Mouse (Mus musculus) natural killer cell, adult 2 months (primary cell): ENCODE measurements at regions not wholly inside any gene's neighbourhood (a gene's known extent, or its start where the extent isn't known, plus 50 kb on each side); places are given as distances from the start of the nearest gene placed in this dataset.
"Not testable (repeated sequence)": the region's sequence is repeated elsewhere in the genome, so short reads cannot be mapped to it uniquely, and the experiment has no call there.

Experiments used
- DNase-seq, 2 experiments: peaks; one replicate each; pipeline ENCODE4 v3.0.0; 2022; ENCODE audit warnings: low spot score in 2 of 2

DNA sequence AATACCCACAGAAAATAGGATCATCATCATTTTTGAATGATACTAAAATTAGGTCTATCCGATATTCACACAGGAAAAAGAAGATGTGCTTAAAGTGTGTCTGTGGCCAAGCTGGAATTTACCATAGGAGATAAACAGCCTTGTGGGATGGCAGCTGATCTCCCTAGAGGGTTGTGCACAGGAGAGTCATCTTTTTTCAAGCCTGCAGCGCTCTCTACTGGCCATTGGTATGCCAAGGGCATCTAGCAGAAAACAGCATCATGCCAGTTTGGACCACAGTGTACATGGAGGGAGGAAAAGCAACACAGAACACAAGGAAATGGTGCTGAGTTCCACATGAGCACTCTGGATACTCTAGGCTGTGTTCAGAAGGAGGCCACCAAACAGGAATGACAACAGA, 74.1 kb upstream of the Diaph3 start:
- peak in 1 of 2 experiments; percentile 6 for DNase-seq

DNA sequence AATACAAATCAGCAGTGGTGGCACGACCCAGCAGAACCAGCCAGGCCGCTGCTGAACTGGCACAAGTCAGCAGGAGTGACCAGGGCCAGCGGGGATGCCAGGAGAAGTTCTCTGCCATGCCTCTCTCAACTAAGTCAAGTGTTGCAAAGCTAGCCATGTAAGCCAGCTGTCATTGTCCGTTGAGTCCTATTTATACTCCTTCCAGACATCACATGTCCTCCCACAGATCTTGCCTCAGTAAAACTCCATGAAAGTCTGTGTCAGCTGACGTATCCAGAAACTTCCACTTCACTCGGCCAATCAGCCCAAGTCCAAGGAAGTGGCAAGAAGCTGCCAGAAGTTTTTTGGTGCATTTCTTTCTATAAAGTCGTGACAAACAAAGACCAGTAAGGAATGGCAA, 76.0 kb upstream of the Diaph3 start:
- no peak for DNase-seq

DNA sequence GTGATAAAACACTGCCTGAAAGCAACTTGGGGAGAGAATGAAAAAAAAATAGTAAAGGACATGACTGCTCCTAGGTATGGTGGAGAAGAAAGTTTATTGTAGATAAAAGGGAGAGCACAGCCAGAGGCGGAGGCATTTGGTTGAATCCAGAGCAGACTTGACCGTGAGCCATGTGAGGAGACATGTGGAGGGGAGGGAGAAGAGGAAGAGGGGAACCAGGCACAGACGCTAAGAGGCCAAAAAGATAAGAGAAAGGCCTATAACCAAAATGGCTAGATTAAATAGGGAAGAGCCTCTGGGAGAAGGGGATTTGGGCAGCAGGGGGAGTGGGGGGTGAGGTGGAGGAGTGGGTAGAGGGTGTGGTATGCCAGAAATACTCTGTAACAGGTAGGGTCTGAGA, 78.9 kb upstream of the Diaph3 start:
- no peak for DNase-seq

DNA sequence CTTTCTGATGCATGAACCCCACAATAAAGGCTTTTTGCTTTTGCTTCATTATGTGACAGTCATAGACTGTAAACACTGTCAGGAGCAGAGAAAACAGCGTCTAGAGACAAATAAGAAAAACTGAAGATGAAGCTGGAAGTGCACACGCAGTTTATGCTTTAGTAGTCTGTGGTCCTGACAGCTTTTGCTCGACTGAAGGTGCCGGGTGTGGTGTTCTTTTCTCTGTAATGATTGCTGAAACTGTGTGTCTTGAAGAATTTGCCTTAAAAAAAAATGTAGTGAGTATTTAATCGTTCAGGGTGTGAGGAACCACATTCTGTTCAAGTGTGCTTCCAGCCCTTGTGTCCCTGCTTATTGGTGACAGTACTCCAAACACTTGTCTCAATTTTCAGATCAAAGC, 83.8 kb upstream of the Diaph3 start:
- no peak for DNase-seq

DNA sequence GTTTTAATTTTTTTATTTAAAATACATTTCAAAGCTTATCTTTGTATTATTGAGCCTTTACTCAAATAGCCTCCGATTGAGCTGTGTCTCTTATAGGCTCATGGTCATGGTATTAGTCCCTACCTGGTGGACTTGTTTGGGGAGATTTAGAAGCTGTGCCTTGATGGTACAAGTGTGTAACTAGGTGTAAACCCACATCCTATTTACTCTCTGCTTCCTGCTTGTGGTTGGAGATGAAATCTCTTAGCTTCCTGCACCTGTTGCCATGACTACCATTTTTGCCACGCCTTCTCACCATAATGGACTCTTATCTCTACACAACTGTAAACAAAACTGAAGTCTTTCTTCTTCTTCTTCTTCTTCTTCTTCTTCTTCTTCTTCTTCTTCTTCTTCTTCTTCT, 108.2 kb upstream of the Diaph3 start:
- DNase-seq = no peak

DNA sequence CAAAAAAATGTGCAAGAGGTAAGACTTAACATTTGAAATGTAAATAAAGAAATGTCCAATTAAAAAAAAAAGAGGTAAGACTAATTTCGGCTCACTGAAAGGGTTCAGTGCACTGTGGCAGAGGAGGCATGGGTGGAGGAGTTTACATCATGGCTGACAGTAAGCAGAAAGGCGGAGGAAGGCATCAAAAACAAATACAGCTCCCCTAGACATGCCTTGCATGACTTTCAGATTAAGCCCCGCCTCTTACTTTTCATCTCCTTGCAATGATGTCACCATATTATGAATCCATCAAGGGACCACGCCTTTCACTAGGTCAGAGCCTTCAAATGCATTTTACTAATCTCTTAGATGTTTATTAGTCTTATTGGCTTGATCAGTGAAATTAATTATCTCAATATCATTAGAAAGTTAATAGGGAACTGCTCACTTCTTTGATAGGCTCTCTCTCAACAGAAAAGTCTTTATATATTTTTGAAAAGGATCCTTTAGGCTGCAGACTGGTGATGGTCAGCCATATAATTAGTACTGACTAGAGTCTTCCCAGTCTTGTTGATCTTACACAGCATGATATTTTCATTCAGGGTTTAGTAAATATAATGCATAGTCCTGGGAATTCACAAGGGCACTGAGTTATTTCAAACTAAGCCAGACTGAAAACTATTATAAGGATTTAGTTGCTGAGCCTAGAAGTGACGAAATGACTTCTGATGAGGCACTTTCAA, 114.6 kb upstream of the Diaph3 start:
- no peak for DNase-seq

DNA sequence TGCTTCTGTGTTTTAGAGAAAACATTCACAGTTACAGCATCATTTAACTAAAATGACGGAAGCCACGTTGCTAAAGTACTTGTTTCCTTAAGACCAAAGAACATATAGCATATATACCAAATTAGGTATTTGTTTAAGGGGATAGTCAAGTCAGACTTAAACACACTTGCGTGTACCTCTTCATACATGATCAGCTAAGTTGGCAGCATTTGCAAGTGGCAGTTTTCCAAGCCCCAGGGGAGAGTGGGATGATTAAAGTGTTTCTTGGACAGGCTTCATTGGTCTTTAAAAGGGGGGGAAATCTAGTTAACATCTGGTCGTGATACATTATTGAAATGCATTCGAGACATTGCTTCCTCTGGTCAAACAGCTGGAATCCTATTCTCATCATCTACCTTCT, 120.7 kb upstream of the Diaph3 start:
- DNase-seq = no peak

DNA sequence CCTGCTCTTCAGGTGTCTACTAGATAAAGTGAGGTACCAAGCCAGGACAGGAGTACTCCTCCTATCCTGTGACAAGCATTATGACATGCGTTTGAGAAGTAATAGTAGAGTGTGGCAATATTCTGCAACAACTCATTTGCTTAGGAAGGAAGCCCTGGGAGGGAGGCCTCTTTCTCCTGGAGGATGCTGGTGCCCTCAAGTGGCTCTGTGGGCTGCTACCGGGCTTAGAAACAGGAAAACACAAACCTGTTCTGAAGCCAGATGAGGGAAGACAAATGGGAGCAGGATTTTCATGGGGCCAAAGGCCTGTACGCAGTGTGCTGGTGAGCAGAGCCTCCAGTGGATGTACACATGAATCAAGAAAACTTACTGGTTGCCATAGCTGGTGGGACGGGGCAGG, 123.8 kb upstream of the Diaph3 start:
- no peak for DNase-seq

DNA sequence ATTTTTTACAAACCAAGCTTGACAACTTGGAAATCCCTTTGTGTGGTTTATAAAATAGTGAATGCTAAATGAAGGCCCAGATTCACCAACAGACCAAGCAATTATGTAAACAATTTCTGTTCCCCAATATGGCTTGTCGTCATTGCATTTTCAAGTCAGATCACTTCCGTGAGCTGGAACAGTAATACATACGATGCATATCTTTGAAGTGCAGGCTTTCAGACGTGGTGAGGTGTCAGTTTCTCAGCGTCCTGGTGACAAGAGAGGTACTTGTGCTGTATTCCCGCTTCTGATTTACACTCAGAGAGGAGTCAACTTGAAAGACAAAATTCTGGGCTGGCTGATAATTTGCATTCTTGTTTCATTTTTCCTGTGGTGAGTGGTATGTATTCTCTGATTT, 125.3 kb upstream of the Diaph3 start:
- DNase-seq = no peak

DNA sequence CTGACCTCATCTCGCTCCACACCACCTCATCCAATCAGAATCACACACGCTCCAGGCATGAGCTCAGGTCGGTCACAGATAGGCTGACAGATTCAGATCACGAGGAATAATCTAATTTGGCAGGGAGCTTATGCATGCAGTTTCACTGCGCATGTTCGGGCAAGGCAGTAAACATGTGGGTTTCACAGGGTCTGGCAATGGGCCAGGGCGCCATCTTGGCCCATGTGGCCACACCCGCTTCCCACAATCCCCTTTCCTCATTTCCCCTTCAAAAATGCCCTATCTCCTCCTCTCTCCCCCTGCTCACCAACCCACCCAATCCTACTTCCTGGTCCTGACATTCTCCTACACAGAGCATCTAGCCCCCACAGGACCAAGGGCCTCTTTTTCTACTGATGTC, 127.2 kb upstream of the Tdrd3 start:
- DNase-seq = not testable (repeated sequence)

DNA sequence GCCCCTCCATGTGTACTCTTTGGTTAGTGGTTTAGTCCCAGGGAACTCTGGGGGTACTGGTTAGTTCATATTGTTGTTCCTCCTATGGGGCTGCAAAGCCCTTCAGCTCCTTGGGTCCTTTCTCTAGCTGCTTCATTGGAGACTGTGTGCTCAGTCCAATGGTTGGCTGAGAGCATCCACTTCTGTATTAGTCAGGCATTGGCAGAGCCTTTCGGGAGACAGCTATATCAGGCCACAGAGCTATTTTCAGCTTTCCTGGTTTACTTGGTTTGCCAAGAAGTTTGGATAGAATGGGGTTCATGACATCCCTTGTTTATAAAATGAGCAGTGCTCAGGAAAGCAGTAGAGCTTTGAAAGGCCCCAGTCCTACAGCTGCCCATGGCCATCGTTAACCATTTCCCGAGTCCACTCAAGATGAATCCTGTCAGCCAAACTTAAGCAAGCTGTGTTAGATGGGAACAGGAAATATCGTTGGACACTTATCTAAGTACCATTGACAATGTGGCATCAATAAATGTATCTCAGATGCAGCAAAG, 126.7 kb upstream of the Tdrd3 start:
- no peak for DNase-seq

DNA sequence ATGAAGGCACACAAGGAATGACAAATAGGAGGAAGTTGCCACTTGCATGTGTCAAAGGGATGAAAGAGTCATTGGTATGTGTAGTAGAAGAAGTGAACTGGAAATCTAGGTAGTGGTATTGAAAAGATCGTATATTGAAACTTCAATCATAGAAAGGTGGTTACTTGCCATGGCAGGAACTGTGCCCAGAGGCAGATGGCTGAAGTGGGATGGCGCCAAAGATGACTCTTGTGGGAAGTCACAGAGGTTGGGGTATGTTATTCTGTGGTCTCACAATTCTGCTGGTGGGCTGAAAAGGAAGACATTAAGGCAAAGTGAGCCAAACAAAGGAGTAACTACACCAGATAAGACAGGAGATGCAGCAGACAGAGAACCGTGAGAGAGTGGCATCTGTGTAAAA, 121.2 kb upstream of the Tdrd3 start:
- no peak for DNase-seq

DNA sequence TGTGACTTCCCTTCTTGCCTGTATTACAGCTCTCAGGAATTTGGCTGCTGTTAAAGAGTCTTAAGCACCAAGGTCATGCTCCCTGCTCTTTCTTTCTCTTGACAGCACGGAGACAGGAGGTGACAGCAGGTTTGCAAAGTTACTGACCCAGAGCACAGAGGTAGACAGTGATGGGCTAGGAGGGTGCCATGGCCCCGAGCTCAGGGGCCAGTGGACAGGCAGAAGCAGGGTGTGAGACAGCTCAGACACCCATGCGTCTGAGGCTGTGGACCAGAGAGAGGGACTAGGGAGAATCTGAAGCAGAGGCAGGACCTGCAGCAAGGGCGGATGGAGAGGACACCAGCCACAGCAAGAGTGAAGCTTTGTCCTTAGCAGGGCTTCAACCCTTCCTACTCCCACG, 119.3 kb upstream of the Tdrd3 start:
- no peak for DNase-seq

DNA sequence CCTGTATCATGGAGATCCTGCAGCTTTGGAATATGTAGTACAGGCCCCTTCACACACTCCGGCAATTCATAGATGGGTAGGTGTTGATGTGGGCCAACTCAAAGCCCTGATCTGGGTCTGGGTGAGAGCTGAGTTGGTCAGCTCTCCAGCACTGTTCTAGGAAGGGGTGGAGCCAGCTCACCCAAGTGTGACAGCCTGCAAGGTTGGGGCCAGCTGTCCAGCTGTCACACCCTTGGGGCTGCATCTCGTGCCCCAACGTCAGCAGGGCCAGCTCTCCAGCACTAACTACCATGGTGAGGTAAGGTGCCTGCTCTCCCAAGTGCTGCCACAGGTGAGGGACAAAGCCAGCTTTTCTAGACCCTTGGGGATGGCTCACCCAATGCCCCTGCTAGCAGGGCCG, 115.6 kb upstream of the Tdrd3 start:
- no peak for DNase-seq

DNA sequence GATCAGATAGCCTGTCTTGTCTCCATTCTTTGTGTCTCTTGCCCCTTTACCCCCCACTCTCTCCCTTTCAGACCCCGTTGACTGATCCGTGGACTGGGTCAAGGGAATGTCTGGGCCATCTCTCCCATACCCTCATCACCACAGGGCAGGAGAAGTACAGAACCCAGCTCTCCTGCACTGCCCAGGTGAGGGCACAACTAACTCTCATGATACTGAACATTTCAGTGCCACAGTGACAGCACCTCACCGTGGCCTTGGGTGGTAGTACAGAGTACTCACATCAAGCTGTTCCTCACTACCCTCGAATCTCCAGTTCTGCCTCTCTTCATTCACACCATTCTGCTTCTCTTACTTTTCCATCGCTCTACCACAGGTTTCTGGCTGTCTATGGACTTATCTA, 114.9 kb upstream of the Tdrd3 start:
- no peak for DNase-seq

DNA sequence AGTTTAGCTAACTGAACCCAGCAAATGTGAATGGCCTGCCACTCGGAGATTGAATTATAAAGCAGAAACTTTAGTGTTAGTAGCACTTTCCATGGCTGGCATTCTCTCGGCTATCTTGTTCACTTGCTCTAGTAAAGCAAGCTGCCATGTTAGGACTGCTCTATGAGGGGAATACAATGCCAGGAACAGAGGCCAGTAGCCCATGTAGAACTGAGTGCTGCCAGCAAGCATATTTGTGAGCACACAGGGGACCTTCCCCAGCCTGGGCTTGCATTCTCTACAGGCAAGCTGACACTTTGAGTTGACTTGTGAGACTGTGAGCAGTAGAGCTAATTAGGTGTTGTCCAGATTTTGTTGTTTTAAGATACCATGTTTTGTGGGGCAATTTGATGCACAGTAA, 111.0 kb upstream of the Tdrd3 start:
- DNase-seq = no peak

DNA sequence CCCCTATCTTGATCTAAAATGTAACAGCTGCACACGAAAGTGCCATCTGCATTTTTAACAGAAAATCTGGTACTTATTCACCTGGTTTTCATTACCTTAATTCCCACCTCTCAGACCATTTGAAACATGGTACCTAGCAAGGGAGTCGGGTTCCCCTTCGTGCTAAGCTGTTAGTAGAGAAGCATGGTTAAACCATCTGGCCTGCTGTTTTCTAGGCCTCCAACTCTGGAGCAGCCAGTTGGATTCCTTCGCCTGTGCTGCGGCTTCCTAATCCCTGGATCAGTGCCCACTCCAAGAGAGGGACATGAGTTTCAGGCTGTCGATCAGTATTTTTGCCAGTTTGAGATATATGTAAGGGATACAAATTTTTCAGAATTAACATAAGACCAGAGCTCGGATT, 110.4 kb upstream of the Tdrd3 start:
- no peak for DNase-seq

DNA sequence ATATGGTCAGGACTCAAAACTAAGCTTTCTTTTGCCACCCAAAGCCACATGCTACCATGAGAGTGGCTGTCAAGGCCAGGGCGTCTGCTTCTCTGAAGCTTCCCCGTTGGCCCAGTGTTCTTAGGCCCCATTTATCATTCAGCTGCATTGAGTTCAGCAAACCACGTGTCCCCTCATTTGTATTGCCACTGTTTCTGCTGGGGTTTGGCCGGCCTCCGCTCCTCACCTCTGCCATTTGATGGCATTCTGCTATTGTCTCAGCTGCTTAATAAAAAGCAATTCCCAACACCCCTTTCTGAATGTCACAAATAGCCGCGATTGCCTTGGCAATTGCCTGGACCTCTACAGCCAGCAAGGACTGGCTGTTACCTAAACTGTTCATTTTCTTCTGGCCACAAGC, 108.4 kb upstream of the Tdrd3 start:
- no peak for DNase-seq

DNA sequence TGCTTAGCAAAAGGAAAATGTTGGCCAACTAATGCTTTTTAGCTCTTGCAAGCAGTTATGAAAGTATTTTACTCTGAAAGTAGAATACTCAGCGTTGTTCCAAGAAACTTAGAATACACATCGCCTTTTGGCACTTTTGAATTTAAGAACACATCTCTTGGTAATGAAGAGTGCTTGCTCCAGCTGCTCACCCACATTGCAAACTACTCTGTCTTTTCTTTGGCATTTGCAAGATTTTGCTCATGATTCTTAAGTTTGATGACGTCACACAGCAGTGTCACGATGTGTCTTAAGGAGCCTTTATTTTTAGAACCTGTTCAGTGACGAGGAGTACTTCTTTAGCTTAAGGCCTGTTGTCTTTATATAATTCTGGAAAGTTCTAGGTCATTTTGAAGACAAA, 104.1 kb upstream of the Tdrd3 start:
- DNase-seq = no peak

DNA sequence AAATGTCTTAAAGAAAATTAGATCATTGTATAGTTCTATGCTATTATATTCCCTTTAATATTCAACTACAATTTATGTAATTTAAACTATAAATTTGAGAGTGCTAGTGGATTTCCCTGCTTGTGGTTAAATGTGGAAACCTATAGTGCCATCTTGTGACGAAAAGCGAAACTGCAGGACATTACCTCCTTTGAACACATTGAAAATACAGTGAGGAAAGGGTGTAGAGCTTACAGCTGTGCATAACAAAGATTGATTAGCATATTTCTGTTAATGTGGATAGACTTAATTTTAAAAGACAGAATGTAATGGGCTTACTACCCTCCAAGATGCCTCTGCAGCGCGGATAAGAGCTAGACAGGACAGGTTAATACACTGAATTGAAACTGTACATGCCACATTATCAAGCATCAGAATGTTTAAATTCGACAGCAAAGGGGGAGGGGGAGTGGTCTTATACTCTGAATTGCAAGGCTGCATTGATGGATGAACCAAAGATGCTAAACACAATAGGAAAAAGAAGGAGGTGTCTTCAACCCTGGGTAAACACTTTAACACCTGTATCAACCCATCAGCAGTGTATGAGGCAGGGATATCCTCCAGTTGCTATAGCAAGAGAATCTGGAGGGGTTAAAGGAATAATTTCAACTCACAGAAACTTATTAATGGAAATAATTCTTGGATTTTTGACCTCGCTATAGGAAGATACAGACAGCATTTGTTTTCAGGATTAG, 101.3 kb upstream of the Tdrd3 start:
- DNase-seq = peak; percentile 2 to 32

DNA sequence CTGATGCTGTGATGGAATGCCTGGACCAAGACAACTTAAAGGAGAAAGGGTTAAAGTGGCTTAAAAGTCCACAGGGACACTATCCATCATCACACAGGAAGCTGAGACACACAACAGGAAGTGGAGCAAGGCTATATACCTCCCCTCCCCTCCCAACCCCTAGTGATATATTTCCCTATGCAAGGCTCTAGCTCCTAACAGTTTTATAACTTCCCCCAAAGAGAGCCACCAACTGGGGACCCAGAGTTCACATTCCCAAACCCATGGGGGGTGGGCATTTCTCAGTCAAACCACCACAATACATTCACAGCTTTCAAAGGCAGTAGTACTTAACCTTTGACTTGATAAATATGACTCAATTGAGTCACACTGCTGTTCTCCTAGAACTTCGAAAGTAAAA, 88.6 kb upstream of the Tdrd3 start:
- DNase-seq = no peak

DNA sequence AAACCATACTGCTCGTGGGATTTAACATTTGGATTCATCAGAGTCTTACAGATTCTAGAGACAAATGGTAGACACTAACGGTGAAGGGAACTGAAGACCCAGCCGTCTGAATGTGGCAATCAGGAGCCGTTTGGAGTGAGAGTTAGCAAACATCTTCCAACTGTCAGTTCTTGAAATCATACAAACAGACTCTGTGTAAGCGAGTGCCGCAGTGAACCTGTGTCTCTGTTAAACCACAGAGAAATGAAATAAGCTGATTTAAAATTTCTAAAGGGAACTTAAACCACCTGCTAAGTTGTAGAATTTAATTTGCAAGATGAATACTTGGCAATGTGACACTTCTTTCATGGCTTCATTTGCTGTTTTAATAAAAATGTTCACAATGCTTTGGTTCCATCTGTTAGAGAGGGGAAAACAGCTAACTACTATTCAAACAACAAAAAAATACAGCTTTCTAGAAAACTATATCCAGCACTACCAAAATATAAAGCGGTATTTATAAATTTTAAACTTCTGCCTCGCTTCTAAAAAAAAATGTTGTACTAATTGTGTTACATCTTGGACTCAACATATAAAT, 78.4 kb upstream of the Tdrd3 start:
- DNase-seq = no peak

DNA sequence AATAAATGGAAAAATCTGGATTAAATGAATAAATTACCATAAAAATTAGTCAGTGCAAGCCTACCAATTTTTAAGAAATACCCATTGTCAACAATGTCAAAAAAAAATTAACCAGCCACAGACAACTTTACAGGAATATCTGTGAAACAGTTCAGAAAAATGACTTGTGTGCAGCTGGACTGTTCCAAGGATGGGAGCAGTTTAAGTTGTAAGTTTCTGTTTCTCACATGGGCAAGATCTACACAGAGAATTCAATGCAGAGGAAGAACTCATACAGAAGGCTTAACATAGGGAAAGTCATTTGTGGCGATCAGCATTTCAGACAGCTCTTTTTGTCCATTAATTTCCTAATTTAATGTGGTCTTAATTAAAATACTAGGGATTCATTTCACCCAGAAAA, 71.9 kb upstream of the Tdrd3 start:
- DNase-seq = no peak
